In genomic region chr3:129568506-129568905, GRCm38 (mm10) we compare ENCODE assay signal across 15 mouse cellular contexts. TPM values are rescaled to one million over a fixed set of nuclear protein-coding genes. Genes with fewer than 3 reads are reported as not detected.
DNase-seq lines count a peak whose midpoint lies in the region; ATAC-seq and TF ChIP-seq lines count a peak whose summit lies in the region.
"Had no signal": no experiment of that assay in that cellular context is flagged by ENCODE, and none has a peak within 500 bp of the region (broad histone marks: within the 10 kb centered on the region; RNA-seq: fewer than 3 reads in every experiment).

No protein-coding gene starts in this region.

- no peak overlapping the region for H3K4me3 ChIP-seq in heart, embryonic 16.5 days (ENCODE audit: low read length)
- no peak overlapping the region for H3K4me3 ChIP-seq in lung, embryonic 16.5 days (ENCODE audit: low read length)
- H3K4me3 ChIP-seq in limb, embryonic 14.5 days (replicated peaks; ENCODE audit: low read length): no peak overlapping the region
- H3K4me3 ChIP-seq: embryonic facial prominence, embryonic 15.5 days; lung, embryonic 15.5 days; neural tube, embryonic 12.5 days had no signal

- H3K9me3 ChIP-seq in heart, embryonic 16.5 days (replicated peaks; ENCODE audit: control insufficient read depth, low read length): no peaks in the 10 kb centered on the region
- H3K9me3 ChIP-seq in lung, embryonic 16.5 days (ENCODE audit: control insufficient read depth, low read length): no peaks in the 10 kb centered on the region
- H3K9me3 ChIP-seq in limb, embryonic 14.5 days (ENCODE audit: control insufficient read depth, low read length): no peaks in the 10 kb centered on the region
- H3K9me3 ChIP-seq: embryonic facial prominence, embryonic 15.5 days; lung, embryonic 15.5 days; neural tube, embryonic 12.5 days had no signal

- no peak overlapping the region for H3K9ac ChIP-seq in heart, embryonic 16.5 days (ENCODE audit: low read length)
- no peak overlapping the region for H3K9ac ChIP-seq in lung, embryonic 16.5 days (ENCODE audit: low read length)
- H3K9ac ChIP-seq in limb, embryonic 14.5 days (ENCODE audit: low read depth, low read length, severe bottlenecking): no peak overlapping the region
- H3K9ac ChIP-seq: embryonic facial prominence, embryonic 15.5 days; lung, embryonic 15.5 days; neural tube, embryonic 12.5 days had no signal

- TF ChIP-seq POLR2A in limb, embryonic 14.5 days (IDR thresholded peaks at IDR 0.05; ENCODE audit: borderline replicate concordance, extremely low read depth, insufficient read depth, insufficient read length): no peak

- intact Hi-C loops in heart, postnatal 25 days (cut with DNase I): no loop called here

- H3K4me1 ChIP-seq in heart, embryonic 16.5 days (ENCODE audit: control insufficient read depth, insufficient read depth, low read length): peaks cover 15% of the 10 kb centered on the region
- H3K4me1 ChIP-seq in lung, embryonic 16.5 days (replicated peaks; ENCODE audit: control insufficient read depth, insufficient read depth, low read length): no peaks in the 10 kb centered on the region
- H3K4me1 ChIP-seq in limb, embryonic 14.5 days (ENCODE audit: control insufficient read depth, insufficient read depth, low read length): no peaks in the 10 kb centered on the region

- H3K27ac ChIP-seq in heart, embryonic 16.5 days (ENCODE audit: low read length): peak overlapping the region; percentile 57
- H3K27ac ChIP-seq in lung, embryonic 16.5 days (ENCODE audit: low read length): 0 out of 2 replicates have a peak overlapping the region, but pooled peaks have one; percentile 21
- H3K27ac ChIP-seq in limb, embryonic 14.5 days (replicated peaks; ENCODE audit: low read depth, low read length): peak overlapping the region; percentile 33
- H3K27ac ChIP-seq: embryonic facial prominence, embryonic 15.5 days; lung, embryonic 15.5 days; neural tube, embryonic 12.5 days had no signal

- ATAC-seq in heart, embryonic 16.5 days (replicated peaks; ENCODE audit: extremely low read depth, insufficient read depth, low FRiP score): peak; percentile 61; the same call in 1 of the 2 replicates
- no peak for ATAC-seq in lung, embryonic 16.5 days (ENCODE audit: low read depth)
- peak; percentile 50; the same call in 1 of the 2 replicates for ATAC-seq in limb, embryonic 14.5 days (ENCODE audit: low FRiP score, low read depth)
- ATAC-seq: CD4-positive, CD25-positive, alpha-beta regulatory T cell, adult 4 months had no signal

- H3K36me3 ChIP-seq in heart, embryonic 16.5 days (ENCODE audit: control insufficient read depth, insufficient read depth): no peaks in the 10 kb centered on the region
- H3K36me3 ChIP-seq in lung, embryonic 16.5 days (ENCODE audit: control insufficient read depth, insufficient read depth, low read length): no peaks in the 10 kb centered on the region
- no peaks in the 10 kb centered on the region for H3K36me3 ChIP-seq in limb, embryonic 14.5 days (ENCODE audit: control insufficient read depth, insufficient read depth, low read length)
- H3K36me3 ChIP-seq: embryonic facial prominence, embryonic 15.5 days; lung, embryonic 15.5 days had no signal

- WGBS in heart, embryonic 16.5 days: 36% methylated on average over 7 of the region's 7 CpGs
- WGBS in lung, embryonic 16.5 days: 40% methylated on average over 7 of the region's 7 CpGs
- 44% methylated on average over 7 of the region's 7 CpGs for WGBS in limb, embryonic 14.5 days

- no peaks in the 10 kb centered on the region for H3K27me3 ChIP-seq in heart, embryonic 16.5 days (ENCODE audit: control insufficient read depth, insufficient read depth, low read length)
- no peaks in the 10 kb centered on the region for H3K27me3 ChIP-seq in lung, embryonic 16.5 days (ENCODE audit: control insufficient read depth, insufficient read depth, low read depth, low read length)
- H3K27me3 ChIP-seq in limb, embryonic 14.5 days (ENCODE audit: control insufficient read depth, insufficient read depth, low read length): no peaks in the 10 kb centered on the region
- H3K27me3 ChIP-seq: embryonic facial prominence, embryonic 15.5 days; lung, embryonic 15.5 days; neural tube, embryonic 12.5 days had no signal

- H3K4me2 ChIP-seq in heart, embryonic 16.5 days (ENCODE audit: low read depth, low read length): no peak overlapping the region
- H3K4me2 ChIP-seq in lung, embryonic 16.5 days (ENCODE audit: low read depth, low read length): no peak overlapping the region
- H3K4me2 ChIP-seq in limb, embryonic 14.5 days (replicated peaks; ENCODE audit: low read depth, low read length, severe bottlenecking): no peak overlapping the region
- H3K4me2 ChIP-seq: embryonic facial prominence, embryonic 15.5 days; lung, embryonic 15.5 days; neural tube, embryonic 12.5 days had no signal

- no peak for DNase-seq in heart, postnatal 25 days (ENCODE audit: low spot score)
- no peak for DNase-seq in lung, adult 18-20 months
- peak; percentile 33 for DNase-seq in limb, embryonic 14.5 days (ENCODE audit: low spot score)
- DNase-seq in gastrocnemius, adult 18-20 months (ENCODE audit: low spot score): no peak
- DNase-seq in thymus, postnatal 4 days: no peak
- DNase-seq: adrenal gland, adult 2 months; cerebellum, adult 2 months; kidney, adult 9 months; right cerebral cortex, postnatal 4 days had no signal

RNA-seq across cellular contexts. Expression of gene Elovl6, which starts 36.4 kb away (rescaled TPM):
- polyA plus RNA-seq in heart, embryonic 16.5 days (2015; fragmentation: Nextera tagmentation; extraction: Ambion mirVana): 8.2 and 10.2 TPM in 2 replicates
- 1 to 10 TPM; 1.4 to 1.5 TPM for total RNA-seq in heart, postnatal 25 days (2021)
- polyA plus RNA-seq in lung, embryonic 16.5 days (2015; fragmentation: Nextera tagmentation; extraction: Ambion mirVana): 8.1 and 12.3 TPM in 2 replicates
- 27.0 and 38.5 TPM in 2 replicates for polyA plus RNA-seq in limb, embryonic 14.5 days (2012; rRNA removed)
- 23.2 and 27.3 TPM in 2 replicates for polyA plus RNA-seq in limb, embryonic 14.5 days (2014; fragmentation: Nextera tagmentation; extraction: Ambion mirVana)
- under 1 TPM; 0.39 to 0.62 TPM for total RNA-seq in gastrocnemius, adult 18-20 months (2021)
